Mouse (Mus musculus) thymus, postnatal 10 days (tissue): Measurements from ENCODE around the gene Wscd1.
A peak's percentile ranks its signal among the peaks of the same experiment; 100 is the strongest.

Source experiments
- DNase-seq, 2 experiments: peaks; one replicate each; pipeline ENCODE4 v3.0.0; 2021; ENCODE audit warnings: low spot score in 2 of 2

Gene Wscd1

DNA sequence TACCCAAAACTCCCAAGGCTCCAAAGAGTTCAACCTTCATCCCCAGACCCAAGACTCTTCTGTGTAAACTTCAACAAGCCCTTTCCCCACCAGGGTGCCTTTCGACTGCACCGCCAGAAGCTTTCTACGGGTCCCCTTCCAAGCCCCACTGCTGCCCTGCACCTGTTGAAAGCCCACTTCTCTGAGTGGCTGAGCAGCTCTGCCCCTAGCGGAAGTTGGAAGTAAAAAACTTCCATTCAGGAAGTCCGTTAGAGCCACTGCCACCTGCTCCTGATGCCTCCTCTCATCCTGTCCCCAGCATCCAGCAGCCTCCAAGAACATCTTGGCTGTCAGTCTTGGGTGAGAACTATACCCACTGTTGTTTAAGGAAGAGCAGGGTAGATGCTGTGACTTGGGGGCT is at the start of gene Wscd1:
Gene Wscd1, plus strand, starts transcription at position 250 of the 400 bp plus-strand sequence.
- peak; percentile 65 to 70 for DNase-seq

- DNase-seq, result peak in 1 of 2 experiments; percentile 27
Measured at GRCm38 (mm10) chr11:71728066-71728465, 21.7 kb upstream of the Wscd1 start.

DNA sequence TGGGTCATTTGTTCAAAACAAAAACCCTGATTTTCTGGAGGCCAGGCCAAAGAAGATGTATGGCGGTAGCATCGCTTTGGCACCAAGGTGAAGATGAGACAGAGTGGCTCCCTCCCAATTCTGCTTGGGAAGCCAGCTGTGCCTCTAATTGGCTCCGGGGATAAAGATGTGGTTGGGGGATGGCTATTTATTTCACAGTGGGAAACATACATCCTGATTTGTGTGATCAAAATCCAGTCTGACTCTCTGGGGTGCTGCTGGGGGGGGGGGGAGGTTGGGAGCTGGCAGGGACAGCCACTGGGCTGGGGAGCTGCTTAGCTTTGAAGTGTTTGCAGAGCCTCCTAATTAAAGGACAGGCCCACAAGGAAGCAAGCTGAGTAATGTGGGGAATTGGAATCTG is 20.4 kb upstream of the Wscd1 start:
- no peak for DNase-seq

DNA sequence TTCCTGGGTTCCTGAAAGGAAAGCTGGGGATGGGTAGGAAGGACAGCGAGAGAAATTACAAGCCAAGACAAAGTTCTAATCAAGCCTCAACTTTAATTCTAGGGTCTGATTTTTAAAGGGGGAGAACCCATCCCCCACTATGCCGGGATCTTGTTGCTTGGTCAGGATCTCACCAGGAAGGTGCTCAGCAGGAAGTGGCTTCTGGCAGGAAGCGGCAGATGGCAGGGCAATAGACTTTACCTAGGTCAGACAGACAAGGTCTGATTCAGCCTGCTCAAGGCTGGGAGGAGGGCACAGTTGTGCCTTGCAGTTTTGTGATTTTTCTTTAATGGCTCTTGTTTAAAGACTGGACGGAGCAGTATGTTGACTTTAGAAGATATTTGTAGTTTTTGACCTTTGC is 15.9 kb upstream of the Wscd1 start:
- DNase-seq, result peak; percentile 29 to 32

- DNase-seq, result peak in 1 of 2 experiments; percentile 45
Measured at GRCm38 (mm10) chr11:71737106-71737505, 12.6 kb upstream of the Wscd1 start.

DNA sequence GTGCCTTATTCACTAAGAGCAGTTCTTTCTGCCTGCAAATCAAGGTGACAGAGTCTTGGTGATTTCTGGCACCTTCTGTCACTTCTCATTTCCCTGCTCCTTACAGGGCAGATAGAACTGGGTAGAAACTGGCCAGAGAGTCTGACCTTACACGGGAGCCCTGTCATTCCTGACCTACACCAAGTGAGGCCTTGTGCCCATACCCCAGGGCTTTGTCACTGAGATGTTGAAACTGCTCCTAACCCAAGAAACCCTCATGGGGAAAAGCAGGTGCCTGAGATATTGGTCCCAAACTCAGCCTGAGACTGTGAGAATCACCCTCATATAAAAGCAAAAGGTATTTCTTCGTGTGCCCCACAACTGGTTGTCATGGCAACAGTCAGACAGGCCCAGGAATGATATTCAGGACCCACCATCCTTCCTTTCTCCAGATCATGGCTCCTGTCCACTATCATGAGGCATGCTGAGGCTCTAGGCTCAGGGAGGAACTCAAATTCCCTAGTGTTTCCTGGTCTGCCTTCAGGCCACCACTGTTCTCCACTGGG is 11.1 kb upstream of the Wscd1 start:
- no peak for DNase-seq

GRCm38 (mm10) chr11:71745875-71746274 is 3.8 kb upstream of the Wscd1 start:
- DNase-seq, result no peak

DNA sequence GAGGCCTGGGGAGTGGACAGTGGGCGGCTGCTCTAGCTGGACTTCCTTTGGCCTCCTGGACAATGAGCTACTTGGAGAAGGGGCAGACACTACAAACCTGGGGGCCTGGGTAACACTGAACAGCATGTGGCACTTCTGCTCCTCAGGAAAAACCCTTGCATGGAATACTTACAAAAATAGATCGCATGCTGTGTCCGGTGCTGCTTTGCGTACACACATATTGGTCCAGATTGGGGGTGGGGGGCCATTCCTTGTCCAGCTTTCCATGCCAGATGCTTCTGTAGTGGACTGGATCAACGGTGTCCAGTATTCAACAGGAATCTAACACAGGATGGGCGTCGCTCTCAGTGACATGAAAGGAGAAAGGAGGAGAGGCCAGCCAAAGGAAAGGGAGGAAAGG is 2.0 kb upstream of the Wscd1 start:
- DNase-seq, result no peak

GRCm38 (mm10) chr11:71750534-71751173 is 934 bp downstream of the Wscd1 start:
- peak; percentile 50 to 62 for DNase-seq

DNA sequence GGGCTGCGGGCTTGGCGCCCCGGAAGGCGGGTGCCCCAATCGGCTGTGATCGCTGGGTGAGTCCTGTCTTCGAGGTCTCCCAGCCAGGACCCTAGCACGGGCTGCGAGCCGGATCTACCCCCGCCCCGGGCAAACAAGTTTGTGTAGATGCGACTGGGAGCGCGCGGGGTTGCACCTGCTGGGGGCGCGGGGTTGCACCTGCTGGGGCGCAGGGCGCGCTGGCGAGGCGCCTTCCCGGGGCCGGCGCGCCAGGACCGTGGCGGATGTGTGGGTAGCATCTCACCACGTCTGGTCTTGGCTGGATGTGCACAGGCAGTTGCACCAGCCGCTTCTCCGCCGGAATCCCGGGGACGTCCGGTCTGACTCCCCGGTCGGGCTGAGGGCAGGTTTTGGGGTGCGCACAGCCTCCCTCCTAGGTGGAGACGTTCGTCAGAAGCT is 1.5 kb downstream of the Wscd1 start:
- DNase-seq, result peak; percentile 74 to 76

DNA sequence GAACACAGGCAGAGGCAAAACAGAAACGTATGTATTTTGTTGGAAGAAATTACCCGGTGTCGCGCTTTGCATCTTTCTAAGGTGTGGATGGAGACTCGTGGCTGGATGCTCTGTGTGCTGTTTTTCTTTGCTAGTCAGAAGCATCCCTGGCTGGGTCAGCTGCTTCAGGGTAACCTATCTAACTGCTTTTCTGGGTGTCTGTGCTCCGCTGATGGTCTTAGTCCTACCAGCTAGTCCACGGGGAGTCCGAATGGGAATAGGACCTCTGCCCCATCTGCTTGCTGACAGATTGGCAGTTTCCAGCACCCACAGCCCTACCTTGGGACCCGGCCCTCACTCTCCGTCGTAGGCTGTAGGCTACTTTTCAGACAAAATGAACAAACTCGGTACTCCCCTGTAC is 2.0 kb downstream of the Wscd1 start:
- DNase-seq, result no peak

DNA sequence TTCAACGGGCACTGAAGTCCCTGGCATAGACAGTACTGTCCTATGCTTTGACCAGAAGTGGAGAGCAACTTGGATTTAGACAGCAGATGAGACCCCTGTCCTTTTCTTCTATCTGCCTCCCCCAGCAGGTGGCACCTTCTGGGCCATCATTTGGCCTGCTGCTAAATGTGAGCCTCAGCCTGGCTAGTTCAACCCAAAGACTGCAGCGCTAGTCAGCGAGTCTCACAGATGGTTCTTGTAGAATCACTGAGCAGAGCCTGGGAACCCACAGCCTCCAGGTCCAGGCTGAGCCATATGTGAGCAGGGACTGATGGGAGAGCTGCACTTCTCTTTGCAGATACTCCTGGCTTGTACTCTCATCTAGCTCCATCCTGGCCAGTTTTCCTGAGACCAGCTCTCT is 2.9 kb downstream of the Wscd1 start:
- no peak for DNase-seq

DNA sequence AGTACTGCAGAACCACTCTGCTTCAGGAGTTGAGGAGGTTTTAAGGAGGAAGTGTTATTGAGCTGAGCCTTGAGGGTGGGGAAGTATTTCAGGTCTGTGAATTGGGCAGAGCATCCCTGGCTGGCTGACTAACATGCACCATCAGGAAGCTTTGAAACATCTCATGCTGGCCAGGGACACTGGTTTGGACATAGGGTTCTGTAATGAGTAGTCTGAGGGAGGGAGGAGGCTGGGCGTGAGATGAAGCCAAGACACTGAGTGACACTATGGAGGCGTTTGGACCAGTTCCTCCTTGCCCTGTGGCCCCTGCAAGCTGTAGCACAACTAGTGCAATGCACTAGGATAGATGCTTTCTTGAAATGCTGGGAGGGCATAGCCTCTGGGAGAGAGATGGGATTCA is 5.4 kb downstream of the Wscd1 start:
- DNase-seq, result no peak

- DNase-seq, result no peak
Measured at GRCm38 (mm10) chr11:71756325-71756724, 6.6 kb downstream of the Wscd1 start.

- no peak for DNase-seq
Measured at GRCm38 (mm10) chr11:71758211-71759110, 8.7 kb downstream of the Wscd1 start.

- no peak for DNase-seq
Measured at GRCm38 (mm10) chr11:71760991-71761390, 11.3 kb downstream of the Wscd1 start.

DNA sequence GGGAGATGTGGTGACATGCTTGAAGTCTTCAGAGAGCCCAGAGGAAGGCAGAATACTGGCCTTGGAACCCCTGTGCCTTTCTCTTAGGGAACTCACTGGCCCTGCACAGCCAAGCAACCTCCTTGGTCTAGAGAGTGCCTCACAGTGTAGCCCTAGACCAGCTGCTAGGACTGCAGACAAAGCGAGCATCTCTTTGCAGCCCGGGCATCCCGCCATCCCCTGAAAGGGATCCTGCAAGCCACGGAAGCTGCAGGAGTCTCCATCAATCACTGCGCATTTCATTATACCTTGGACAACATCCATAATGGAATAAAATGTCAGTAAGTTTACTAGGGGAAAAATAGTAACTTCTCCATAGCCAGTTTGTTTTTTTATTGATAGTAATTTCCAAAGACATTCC is 13.4 kb downstream of the Wscd1 start:
- no peak for DNase-seq

GRCm38 (mm10) chr11:71763651-71764275 is 14.0 kb downstream of the Wscd1 start:
- DNase-seq, result no peak

- no peak for DNase-seq
Measured at GRCm38 (mm10) chr11:71764743-71765142, 15.0 kb downstream of the Wscd1 start.

DNA sequence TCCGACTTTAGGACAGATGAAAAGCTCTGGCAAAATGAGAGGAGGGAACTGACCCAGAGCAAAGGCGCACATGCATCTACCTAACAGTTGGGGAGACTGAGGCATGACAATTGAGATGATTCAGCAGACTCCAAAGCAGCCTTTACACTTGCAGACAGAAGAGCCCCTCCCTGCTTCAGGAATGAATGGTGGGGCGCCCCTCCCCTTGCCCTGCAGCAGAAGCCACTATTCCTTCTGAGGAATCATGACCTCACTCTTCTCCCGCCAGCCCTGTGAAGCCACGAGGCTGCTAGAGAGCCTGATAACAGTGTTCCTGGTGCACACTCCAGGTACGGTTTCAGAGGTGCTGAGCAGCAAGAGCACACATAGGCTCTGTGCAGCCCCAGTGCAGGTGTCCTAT is 15.6 kb downstream of the Wscd1 start:
- DNase-seq, result no peak

- no peak for DNase-seq
Measured at GRCm38 (mm10) chr11:71766380-71766779, 16.7 kb downstream of the Wscd1 start.

GRCm38 (mm10) chr11:71767726-71768125 is 18.0 kb downstream of the Wscd1 start:
- no peak for DNase-seq
